30 mouse cellular contexts compared by ENCODE assay signal in genomic region chr12:100493211-100493610, GRCm38 (mm10). TPM values are rescaled to one million over a fixed set of nuclear protein-coding genes. Genes with fewer than 3 reads are reported as not detected.
DNase-seq lines count a peak whose midpoint lies in the region; TF ChIP-seq lines count a peak whose summit lies in the region.
"Had no signal": no experiment of that assay in that cellular context is flagged by ENCODE, and none has a peak within 500 bp of the region (broad histone marks: within the 10 kb centered on the region; RNA-seq: fewer than 3 reads in every experiment).

No protein-coding gene starts in this region.

- H3K4me3 ChIP-seq in cortical plate, adult 2 months (ENCODE audit: insufficient read depth, low read length), result no peak overlapping the region
- H3K4me3 ChIP-seq: erythroblast, embryonic 14.5 days; gastrocnemius, adult 2 months; hindbrain, embryonic 12.5 days; intestine, embryonic 15.5 days; limb, embryonic 10.5 days; limb, embryonic 15.5 days; liver, embryonic 13.5 days; megakaryocyte, embryonic 14.5 days; midbrain, embryonic 12.5 days; myocyte; neural tube, embryonic 12.5 days had no signal

- DNase-seq in layer of hippocampus, adult 11-12 months (ENCODE audit: low spot score), result peak; percentile 29
- no peak for DNase-seq in layer of hippocampus, postnatal 10 days (ENCODE audit: low spot score in 2 of 2)
- DNase-seq in left cerebral cortex, adult 18-20 months (ENCODE audit: low spot score in 2 of 2), result peak; percentile 51 to 68
- no peak for DNase-seq in left cerebral cortex, postnatal 4 days
- DNase-seq in left cerebral cortex, postnatal 14 days (ENCODE audit: low spot score in 2 of 2), result peak; percentile 54 to 79
- DNase-seq in embryo, embryonic 11 days, result no peak
- DNase-seq: adrenal gland, postnatal 10 days; cerebellum, adult 11 months; cerebellum, adult 9-10 months; gastrocnemius, postnatal 36 days; heart, adult 18-20 months; heart, postnatal 36 days; kidney, adult 8-10 months; kidney, postnatal 10 days; liver, embryonic 13.5 days; lung, adult 18-20 months; lung, postnatal 4 days; thymus, postnatal 4 days had no signal

- intact Hi-C loops in left cerebral cortex, postnatal 4 days (cut with DNase I), result no loop called here
- intact Hi-C loops in left cerebral cortex, postnatal 14 days (cut with DNase I), result no loop called here

- TF ChIP-seq CTCF in cortical plate, adult 2 months (IDR thresholded peaks at IDR 0.05; ENCODE audit: extremely low read depth, insufficient read depth, low read length), result no peak

- no peak for TF ChIP-seq POLR2A in cortical plate, adult 2 months (IDR thresholded peaks at IDR 0.05; ENCODE audit: extremely low read depth, insufficient read depth, low read length)

- H3K27ac ChIP-seq in cortical plate, adult 2 months (ENCODE audit: insufficient read depth, low read length), result peak overlapping the region; percentile 77
- H3K27ac ChIP-seq: gastrocnemius, adult 2 months; hindbrain, embryonic 12.5 days; hindbrain, postnatal 0 days; intestine, embryonic 15.5 days; limb, embryonic 10.5 days; limb, embryonic 15.5 days; liver, embryonic 13.5 days; midbrain, embryonic 12.5 days; neural tube, embryonic 12.5 days had no signal

- peaks cover 14% of the 10 kb centered on the region for H3K4me1 ChIP-seq in cortical plate, adult 2 months (ENCODE audit: control insufficient read depth, insufficient read depth, low read length)
- H3K4me1 ChIP-seq: intestine, embryonic 15.5 days; limb, embryonic 10.5 days; limb, embryonic 15.5 days had no signal

RNA-seq across cellular contexts. Expression of gene Ttc7b, which starts 27.4 kb away (rescaled TPM):
- total RNA-seq in layer of hippocampus, postnatal 10 days (2021), result 100 to 1,000 TPM; 110 to 121 TPM
- total RNA-seq in left cerebral cortex, adult 18-20 months (2021), result 100 to 1,000 TPM; 220 to 240 TPM
- 10 to 100 TPM; 78.9 to 85.6 TPM for total RNA-seq in left cerebral cortex, postnatal 4 days (2021)
- 221 and 228 TPM in 2 replicates for polyA plus RNA-seq in cortical plate, adult 2 months (2012; rRNA removed)
- 100 to 1,000 TPM; 178 to 200 TPM for total RNA-seq in left cerebral cortex, postnatal 14 days (2021)

Comparison
In these comparisons a context has a peak if more than half of its experiments do, and no peak if none do; other contexts are left out.
1. DNase-seq: peak in layer of hippocampus, adult 11-12 months (single experiment), left cerebral cortex, adult 18-20 months (2 of 2) and left cerebral cortex, postnatal 14 days (2 of 2); none in layer of hippocampus, postnatal 10 days (0 of 2), left cerebral cortex, postnatal 4 days (single experiment) and embryo, embryonic 11 days (single experiment).